Mouse (Mus musculus): ENCODE data around the gene Atp1b2. TPM values are rescaled to one million over a fixed set of nuclear protein-coding genes. Genes with fewer than 3 reads are reported as not detected.
A peak's percentile ranks its signal among the peaks of the same experiment; 100 is the strongest.
"Not testable (repeated sequence)": the region's sequence is repeated elsewhere in the genome, so short reads cannot be mapped to it uniquely, and the experiment has no call there.

The Atp1b2 gene
- total and polyA plus RNA-seq, 3 experiments: 13.4 to 136 TPM; not detected in 1

- TF ChIP-seq HCFC1 (IDR thresholded peaks at IDR 0.05; ENCODE audit: low read depth, low read length) (no peak), USF2 (IDR thresholded peaks at IDR 0.05; ENCODE audit: borderline replicate concordance in 1 of 2, insufficient read depth in 1 of 2, low read depth in 1 of 2, low read length in 2 of 2) (no peak), MXI1 (IDR thresholded peaks at IDR 0.05; ENCODE audit: low read depth, low read length) (no peak), MAFK (IDR thresholded peaks at IDR 0.05; ENCODE audit: borderline replicate concordance, low read depth, low read length) (no peak), KAT2A (conservative IDR thresholded peaks at IDR 0.05; ENCODE audit: low read depth, low read length) (no peak), MAX (IDR thresholded peaks at IDR 0.05; ENCODE audit: low read length) (no peak)
- H3K27me3 ChIP-seq (ENCODE audit: control insufficient read depth in 1 of 2, insufficient read depth in 2 of 2, low read length in 2 of 2): peaks cover 1 to 3% of the 10 kb centered on the region in 2 experiments; a peak in 1 of 4 replicates
- no peak overlapping the region for H3K27ac ChIP-seq (ENCODE audit: control insufficient read depth, low read depth, low read length)
- no peaks in the 10 kb centered on the region for H3K79me2 ChIP-seq (ENCODE audit: control insufficient read depth, insufficient read depth, low read length, poor library complexity)
- no peak for DNase-seq (ENCODE audit: low read depth, low spot score)
- H3K9me3 ChIP-seq (replicated peaks; ENCODE audit: insufficient read depth, low read length): no peaks in the 10 kb centered on the region
- no peak overlapping the region for H3K9ac ChIP-seq (ENCODE audit: control insufficient read depth, low read depth, low read length, poor library complexity, severe bottlenecking)
- no peak overlapping the region for H3K4me3 ChIP-seq (ENCODE audit: control insufficient read depth in 1 of 2, insufficient read depth in 1 of 2, low read depth in 2 of 2, low read length in 2 of 2)
- peaks cover 0 to 10% of the 10 kb centered on the region in 2 experiments; a peak in 2 of 4 replicates for H3K36me3 ChIP-seq (ENCODE audit: control insufficient read depth in 1 of 2, insufficient read depth in 2 of 2, low read length in 2 of 2)
- H3K4me1 ChIP-seq (ENCODE audit: control insufficient read depth in 1 of 2, insufficient read depth in 2 of 2, low read length in 2 of 2): peaks cover 6 to 16% of the 10 kb centered on the region in 2 experiments
These were observed 11.0 kb upstream of the Atp1b2 start for GRCm38 (mm10) chr11:69616781-69617180.

GRCm38 (mm10) chr11:69614257-69614588, 8.5 kb upstream of the Atp1b2 start:
- H3K9ac ChIP-seq (ENCODE audit: control insufficient read depth, low read depth, low read length, poor library complexity, severe bottlenecking); H3K27me3 ChIP-seq (ENCODE audit: control insufficient read depth in 1 of 2, insufficient read depth in 2 of 2, low read length in 2 of 2); H3K9me3 ChIP-seq (replicated peaks; ENCODE audit: insufficient read depth, low read length); H3K79me2 ChIP-seq (ENCODE audit: control insufficient read depth, insufficient read depth, low read length, poor library complexity); H3K27ac ChIP-seq (ENCODE audit: control insufficient read depth, low read depth, low read length): not testable (repeated sequence)
- Histone ChIP-seq H3K36me3 (ENCODE audit: control insufficient read depth in 1 of 2, insufficient read depth in 2 of 2, low read length in 2 of 2) (peaks cover 0 to 12% of the 10 kb centered on the region in 2 experiments; a peak in 2 of 4 replicates), H3K4me1 (ENCODE audit: control insufficient read depth in 1 of 2, insufficient read depth in 2 of 2, low read length in 2 of 2) (peaks cover 11 to 14% of the 10 kb centered on the region in 2 experiments), H3K4me3 (ENCODE audit: control insufficient read depth in 1 of 2, insufficient read depth in 1 of 2, low read depth in 2 of 2, low read length in 2 of 2) (peak overlapping the region in 1 of 2 experiments; percentile 45; a peak in 1 of 4 replicates)
- TF ChIP-seq ZNF384 (IDR thresholded peaks at IDR 0.05; ENCODE audit: low read depth, low read length): peak; percentile 74; the same call in 1 of the 2 replicates
- peak; percentile 65 for TF ChIP-seq TBP (IDR thresholded peaks at IDR 0.05; ENCODE audit: low read depth, low read length)
- peak; percentile 48 for DNase-seq (ENCODE audit: low read depth, low spot score)

GRCm38 (mm10) chr11:69613553-69614256, 8.0 kb upstream of the Atp1b2 start:
- Histone ChIP-seq H3K9ac (ENCODE audit: control insufficient read depth, low read depth, low read length, poor library complexity, severe bottlenecking) (peak overlapping the region; percentile 58), H3K4me3 (ENCODE audit: control insufficient read depth in 1 of 2, insufficient read depth in 1 of 2, low read depth in 2 of 2, low read length in 2 of 2) (peak overlapping the region; percentile 45 to 77), H3K27me3 (ENCODE audit: control insufficient read depth in 1 of 2, insufficient read depth in 2 of 2, low read length in 2 of 2) (peaks cover 1 to 3% of the 10 kb centered on the region in 2 experiments; a peak in 1 of 4 replicates), H3K36me3 (ENCODE audit: control insufficient read depth in 1 of 2, insufficient read depth in 2 of 2, low read length in 2 of 2) (peaks cover 0 to 14% of the 10 kb centered on the region in 2 experiments; a peak in 2 of 4 replicates), H3K27ac (ENCODE audit: control insufficient read depth, low read depth, low read length) (no peak overlapping the region), H3K9me3 (replicated peaks; ENCODE audit: insufficient read depth, low read length) (no peaks in the 10 kb centered on the region), H3K4me1 (ENCODE audit: control insufficient read depth in 1 of 2, insufficient read depth in 2 of 2, low read length in 2 of 2) (peaks cover 14 to 19% of the 10 kb centered on the region in 2 experiments), H3K79me2 (ENCODE audit: control insufficient read depth, insufficient read depth, low read length, poor library complexity) (no peaks in the 10 kb centered on the region)
- TF ChIP-seq EP300 (IDR thresholded peaks at IDR 0.05; ENCODE audit: low read depth in 1 of 2, low read length in 2 of 2) (no peak), SIN3A (IDR thresholded peaks at IDR 0.05; ENCODE audit: low read length) (peak; percentile 21; the same call in 1 of the 2 replicates), RAD21 (IDR thresholded peaks at IDR 0.05; ENCODE audit: low read depth, low read length) (peak; percentile 82), SMC3 (IDR thresholded peaks at IDR 0.05; ENCODE audit: low read depth, low read length) (peak; percentile 82), CHD2 (IDR thresholded peaks at IDR 0.05; ENCODE audit: low read length) (no peak), CTCF (IDR thresholded peaks at IDR 0.05 in 2 of 3, conservative IDR thresholded peaks at IDR 0.05 in 1 of 3; ENCODE audit: control insufficient read depth in 1 of 3, insufficient read depth in 1 of 3, low read depth in 2 of 3, low read length in 3 of 3, poor library complexity in 1 of 3, severe bottlenecking in 1 of 3) (peak; percentile 66 to 92 (median 81)), HCFC1 (IDR thresholded peaks at IDR 0.05; ENCODE audit: low read depth, low read length) (peak; percentile 59; the same call in 1 of the 2 replicates), ZC3H11A (IDR thresholded peaks at IDR 0.05; ENCODE audit: low read depth, low read length) (peak; percentile 88), ZNF384 (IDR thresholded peaks at IDR 0.05; ENCODE audit: low read depth, low read length) (peak; percentile 95)
- peak; percentile 83 for DNase-seq (ENCODE audit: low read depth, low spot score)
